Mouse (Mus musculus): ENCODE results near the gene Ccdc73. TPM values are rescaled to one million over a fixed set of nuclear protein-coding genes. Genes with fewer than 3 reads are reported as not detected.
"Not testable (repeated sequence)": the region's sequence is repeated elsewhere in the genome, so short reads cannot be mapped to it uniquely, and the experiment has no call there.

The Ccdc73 gene
- polyA plus RNA-seq, 1 experiment from 2014 or later: 7.7 TPM

DNA sequence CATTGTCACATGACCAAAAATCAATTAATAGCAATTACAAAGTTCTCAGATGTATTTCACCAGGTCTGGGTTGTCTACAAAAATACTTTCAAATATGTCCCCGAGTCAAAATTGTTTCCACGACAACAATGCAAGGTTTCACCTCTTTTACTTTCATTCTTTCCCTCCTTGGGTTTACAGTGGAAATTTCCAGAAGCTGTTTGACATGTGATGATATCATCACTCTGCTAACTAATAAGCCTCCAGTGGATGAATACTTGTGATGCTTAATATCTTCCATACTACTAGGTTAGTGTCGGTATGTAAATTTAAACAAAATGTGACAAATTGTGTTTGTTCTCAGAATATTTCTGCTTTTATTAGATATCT lies 17.6 kb upstream of the Ccdc73 start:
- Histone ChIP-seq H3K9ac (no peak overlapping the region), H3K4me3 (replicated peaks) (peak overlapping the region; percentile 60), H3K4me1 (peaks cover 9% of the 10 kb centered on the region; the same call in 1 of the 2 replicates), H3K36me3 (no peaks in the 10 kb centered on the region), H3K4me2 (peak overlapping the region; percentile 97), H3K27me3 (peaks cover 23% of the 10 kb centered on the region), H3K9me3 (replicated peaks) (no peaks in the 10 kb centered on the region), H3K27ac (no peak overlapping the region)
- WGBS: 65% methylated on average over 3 of the region's 3 CpGs
- no peak for ATAC-seq (replicated peaks; ENCODE audit: low FRiP score)

- peaks cover 9% of the 10 kb centered on the region; the same call in 1 of the 2 replicates for H3K4me1 ChIP-seq
- peaks cover 23% of the 10 kb centered on the region for H3K27me3 ChIP-seq
- no peak overlapping the region for H3K4me3 ChIP-seq (replicated peaks)
- H3K36me3 ChIP-seq: no peaks in the 10 kb centered on the region
- no peak overlapping the region for H3K9ac ChIP-seq
- no peak for ATAC-seq (replicated peaks; ENCODE audit: low FRiP score)
- H3K9me3 ChIP-seq (replicated peaks): no peaks in the 10 kb centered on the region
- no peak overlapping the region for H3K4me2 ChIP-seq
- WGBS: 53% methylated on average over 5 of the region's 5 CpGs
- H3K27ac ChIP-seq: no peak overlapping the region
Measured at GRCm38 (mm10) chr2:104851686-104852085, 15.9 kb upstream of the Ccdc73 start.

- H3K4me1 ChIP-seq: peaks cover 9% of the 10 kb centered on the region; the same call in 1 of the 2 replicates
- H3K4me2 ChIP-seq: no peak overlapping the region
- H3K27ac ChIP-seq: no peak overlapping the region
- WGBS: 88% methylated on average over 7 of the region's 7 CpGs
- H3K27me3 ChIP-seq: peaks cover 23% of the 10 kb centered on the region
- no peak overlapping the region for H3K9ac ChIP-seq
- H3K36me3 ChIP-seq: no peaks in the 10 kb centered on the region
- no peaks in the 10 kb centered on the region for H3K9me3 ChIP-seq (replicated peaks)
- H3K4me3 ChIP-seq (replicated peaks): no peak overlapping the region
- ATAC-seq (replicated peaks; ENCODE audit: low FRiP score): no peak
Measured at GRCm38 (mm10) chr2:104852546-104852945, 15.1 kb upstream of the Ccdc73 start.

GRCm38 (mm10) chr2:104854836-104855235 lies 12.8 kb upstream of the Ccdc73 start:
- Histone ChIP-seq H3K36me3 (no peaks in the 10 kb centered on the region), H3K9ac (no peak overlapping the region), H3K4me2 (no peak overlapping the region), H3K27me3 (peaks cover 15% of the 10 kb centered on the region), H3K27ac (no peak overlapping the region), H3K4me3 (replicated peaks) (no peak overlapping the region), H3K4me1 (no peaks in the 10 kb centered on the region), H3K9me3 (replicated peaks) (no peaks in the 10 kb centered on the region)
- ATAC-seq (replicated peaks; ENCODE audit: low FRiP score): no peak
- 85% methylated on average over 1 of the region's 1 CpGs for WGBS

DNA sequence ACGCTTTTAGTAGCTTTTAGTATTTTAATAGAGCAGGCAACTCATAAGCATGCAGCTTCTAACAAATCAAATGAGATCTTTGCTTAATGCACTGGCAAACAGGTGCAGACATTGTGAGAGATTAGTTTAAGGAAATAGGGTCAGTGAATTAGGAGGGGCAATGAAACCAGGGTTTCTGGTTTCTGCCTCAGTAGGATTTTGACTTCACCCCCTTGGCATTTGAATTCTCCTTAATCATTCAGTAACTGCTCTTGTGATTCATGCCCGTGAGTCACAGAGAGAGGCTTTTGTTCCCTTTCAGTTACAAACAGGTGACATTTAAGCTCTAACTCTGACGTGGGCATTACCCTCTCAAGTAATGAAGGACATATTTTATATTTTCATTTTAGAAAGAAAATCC lies 11.9 kb upstream of the Ccdc73 start:
- H3K9me3 ChIP-seq (replicated peaks): no peaks in the 10 kb centered on the region
- H3K27me3 ChIP-seq: peaks cover 12% of the 10 kb centered on the region
- H3K9ac ChIP-seq: no peak overlapping the region
- H3K4me1 ChIP-seq: no peaks in the 10 kb centered on the region
- H3K27ac ChIP-seq: no peak overlapping the region
- no peaks in the 10 kb centered on the region for H3K36me3 ChIP-seq
- WGBS: 26% methylated on average over 3 of the region's 3 CpGs
- H3K4me3 ChIP-seq (replicated peaks): no peak overlapping the region
- H3K4me2 ChIP-seq: no peak overlapping the region
- ATAC-seq (replicated peaks; ENCODE audit: low FRiP score): no peak

- no peak overlapping the region for H3K4me2 ChIP-seq
- ATAC-seq (replicated peaks; ENCODE audit: low FRiP score): no peak
- no peak overlapping the region for H3K4me3 ChIP-seq (replicated peaks)
- H3K36me3 ChIP-seq: no peaks in the 10 kb centered on the region
- no peaks in the 10 kb centered on the region for H3K9me3 ChIP-seq (replicated peaks)
- no peaks in the 10 kb centered on the region for H3K4me1 ChIP-seq
- peaks cover 7% of the 10 kb centered on the region for H3K27me3 ChIP-seq
- H3K9ac ChIP-seq: no peak overlapping the region
- WGBS: 53% methylated on average over 1 of the region's 1 CpGs
- no peak overlapping the region for H3K27ac ChIP-seq
Measured at GRCm38 (mm10) chr2:104856218-104856617, 11.4 kb upstream of the Ccdc73 start.

GRCm38 (mm10) chr2:104858083-104858482 lies 9.5 kb upstream of the Ccdc73 start:
- WGBS: 89% methylated on average over 3 of the region's 3 CpGs
- not testable (repeated sequence) for H3K4me1 ChIP-seq; H3K4me3 ChIP-seq (replicated peaks); H3K27ac ChIP-seq; H3K9ac ChIP-seq; H3K4me2 ChIP-seq; H3K36me3 ChIP-seq; H3K27me3 ChIP-seq; ATAC-seq (replicated peaks; ENCODE audit: low FRiP score); H3K9me3 ChIP-seq (replicated peaks)

GRCm38 (mm10) chr2:104859060-104859459 lies 8.5 kb upstream of the Ccdc73 start:
- Histone ChIP-seq H3K27ac (no peak overlapping the region), H3K9ac (no peak overlapping the region), H3K9me3 (replicated peaks) (no peaks in the 10 kb centered on the region), H3K4me1 (no peaks in the 10 kb centered on the region), H3K27me3 (no peaks in the 10 kb centered on the region), H3K36me3 (no peaks in the 10 kb centered on the region), H3K4me3 (replicated peaks) (no peak overlapping the region), H3K4me2 (no peak overlapping the region)
- ATAC-seq (replicated peaks; ENCODE audit: low FRiP score): no peak
- WGBS: 52% methylated on average over 5 of the region's 5 CpGs

DNA sequence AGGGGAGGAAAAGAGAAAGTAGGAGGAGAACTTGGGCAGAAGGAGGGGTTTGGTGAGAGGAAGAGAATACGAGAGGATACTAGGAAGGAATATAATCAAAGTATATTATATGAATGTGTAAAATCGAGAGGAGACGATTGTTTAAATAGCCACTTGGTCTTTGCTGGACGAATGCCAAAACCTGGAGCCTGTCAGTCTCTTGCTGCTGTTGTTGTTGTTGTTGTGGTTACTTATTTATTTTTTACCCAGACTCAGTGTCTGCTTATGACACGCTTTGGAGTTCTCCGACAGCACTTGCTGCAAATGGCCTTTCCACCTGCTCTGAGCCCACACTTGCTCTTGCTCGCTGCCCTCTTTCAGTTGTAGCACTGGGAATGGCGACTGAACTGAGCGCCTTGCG lies 7.2 kb upstream of the Ccdc73 start:
- WGBS: 77% methylated on average over 10 of the region's 10 CpGs
- Histone ChIP-seq H3K27me3 (no peaks in the 10 kb centered on the region), H3K4me3 (replicated peaks) (no peak overlapping the region), H3K27ac (no peak overlapping the region), H3K9ac (no peak overlapping the region), H3K9me3 (replicated peaks) (no peaks in the 10 kb centered on the region), H3K4me2 (no peak overlapping the region), H3K4me1 (no peaks in the 10 kb centered on the region), H3K36me3 (no peaks in the 10 kb centered on the region)
- no peak for ATAC-seq (replicated peaks; ENCODE audit: low FRiP score)

- H3K4me2 ChIP-seq: no peak overlapping the region
- H3K4me3 ChIP-seq (replicated peaks): no peak overlapping the region
- H3K4me1 ChIP-seq: no peaks in the 10 kb centered on the region
- no peak overlapping the region for H3K9ac ChIP-seq
- no peak overlapping the region for H3K27ac ChIP-seq
- no peaks in the 10 kb centered on the region for H3K36me3 ChIP-seq
- H3K27me3 ChIP-seq: no peaks in the 10 kb centered on the region
- H3K9me3 ChIP-seq (replicated peaks): no peaks in the 10 kb centered on the region
- no peak for ATAC-seq (replicated peaks; ENCODE audit: low FRiP score)
- 91% methylated on average over 4 of the region's 4 CpGs for WGBS
Measured at GRCm38 (mm10) chr2:104864176-104864860, 3.3 kb upstream of the Ccdc73 start.

DNA sequence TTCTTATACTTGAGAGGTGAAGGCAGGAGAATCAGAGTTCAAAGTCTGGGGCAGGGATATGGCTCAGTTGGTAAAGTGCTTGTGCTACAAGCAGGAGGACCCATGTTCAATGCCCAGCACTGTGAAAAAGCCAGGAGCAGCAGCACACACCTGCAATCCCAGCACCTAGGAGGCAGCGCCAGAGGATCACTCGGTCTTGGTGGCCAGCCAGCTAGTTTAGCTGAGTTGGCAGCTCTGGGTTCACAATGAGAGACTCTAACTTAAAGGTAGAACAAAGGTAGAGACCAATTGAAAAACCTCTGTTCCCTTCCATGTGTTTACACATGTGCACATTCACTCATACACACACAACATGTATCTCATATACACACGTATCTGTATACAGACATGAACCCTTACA lies 1.5 kb downstream of the Ccdc73 start:
- H3K27me3 ChIP-seq: no peaks in the 10 kb centered on the region
- H3K4me2 ChIP-seq: no peak overlapping the region
- no peak overlapping the region for H3K27ac ChIP-seq
- H3K9ac ChIP-seq: no peak overlapping the region
- no peaks in the 10 kb centered on the region for H3K9me3 ChIP-seq (replicated peaks)
- 78% methylated on average over 3 of the region's 3 CpGs for WGBS
- H3K36me3 ChIP-seq: no peaks in the 10 kb centered on the region
- no peak overlapping the region for H3K4me3 ChIP-seq (replicated peaks)
- ATAC-seq (replicated peaks; ENCODE audit: low FRiP score): no peak
- H3K4me1 ChIP-seq: no peaks in the 10 kb centered on the region

DNA sequence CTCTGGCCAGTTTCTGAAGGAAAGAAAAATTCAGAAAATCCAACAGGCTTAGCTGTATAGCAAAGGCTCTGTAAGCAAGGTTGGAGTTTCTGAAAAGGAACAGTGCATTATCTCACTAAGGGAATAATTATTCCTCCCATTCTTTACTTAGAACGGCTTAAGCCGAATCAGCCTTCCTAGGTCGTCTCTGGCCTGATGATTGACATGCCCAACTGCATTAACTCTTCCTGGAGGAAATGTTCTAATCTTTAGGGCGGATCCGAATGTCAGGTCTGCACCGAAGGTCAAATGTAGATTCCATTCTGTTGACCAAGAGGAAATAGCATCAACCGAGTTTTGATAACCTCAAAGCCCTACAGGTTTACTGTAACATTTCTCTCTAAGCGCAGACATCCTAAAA lies 11.2 kb downstream of the Ccdc73 start:
- Histone ChIP-seq H3K4me2 (no peak overlapping the region), H3K4me1 (no peaks in the 10 kb centered on the region), H3K4me3 (replicated peaks) (no peak overlapping the region), H3K27me3 (no peaks in the 10 kb centered on the region), H3K9me3 (replicated peaks) (no peaks in the 10 kb centered on the region), H3K9ac (no peak overlapping the region), H3K36me3 (no peaks in the 10 kb centered on the region), H3K27ac (no peak overlapping the region)
- no peak for ATAC-seq (replicated peaks; ENCODE audit: low FRiP score)
- 78% methylated on average over 8 of the region's 8 CpGs for WGBS

DNA sequence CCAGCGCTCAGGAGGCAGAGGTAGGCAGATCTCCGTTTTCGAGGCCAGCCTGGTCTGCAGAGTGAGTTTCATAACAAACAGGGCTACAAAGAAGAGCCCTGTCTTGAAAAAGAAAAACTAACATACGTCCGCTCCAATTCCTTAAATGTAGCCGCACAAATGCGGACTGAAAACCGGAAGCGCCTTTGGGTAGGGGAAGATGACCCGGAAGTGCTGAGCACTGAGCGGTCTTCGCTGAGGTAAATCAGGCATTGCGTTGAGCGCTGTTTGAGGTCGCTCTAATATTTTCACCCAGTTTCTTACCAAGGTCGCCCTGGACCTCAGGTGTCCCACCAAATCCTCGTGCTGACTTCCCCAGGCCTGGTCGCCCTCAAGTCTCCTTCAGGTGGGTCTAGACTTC lies 18.5 kb downstream of the Ccdc73 start:
- WGBS: 91% methylated on average over 18 of the region's 18 CpGs

More for the DNA sequence above, 18.5 kb downstream of the Ccdc73 start:
- Histone ChIP-seq H3K27ac (no peak overlapping the region), H3K4me1 (no peaks in the 10 kb centered on the region), H3K27me3 (no peaks in the 10 kb centered on the region), H3K36me3 (no peaks in the 10 kb centered on the region), H3K4me2 (no peak overlapping the region), H3K9ac (no peak overlapping the region), H3K9me3 (replicated peaks) (no peaks in the 10 kb centered on the region), H3K4me3 (replicated peaks) (no peak overlapping the region)
- ATAC-seq (replicated peaks; ENCODE audit: low FRiP score): no peak
